Mouse (Mus musculus): ENCODE measurements around the gene Tubb2b.
A peak's percentile ranks its signal among the peaks of the same experiment; 100 is the strongest.

Tubb2b gene

DNA sequence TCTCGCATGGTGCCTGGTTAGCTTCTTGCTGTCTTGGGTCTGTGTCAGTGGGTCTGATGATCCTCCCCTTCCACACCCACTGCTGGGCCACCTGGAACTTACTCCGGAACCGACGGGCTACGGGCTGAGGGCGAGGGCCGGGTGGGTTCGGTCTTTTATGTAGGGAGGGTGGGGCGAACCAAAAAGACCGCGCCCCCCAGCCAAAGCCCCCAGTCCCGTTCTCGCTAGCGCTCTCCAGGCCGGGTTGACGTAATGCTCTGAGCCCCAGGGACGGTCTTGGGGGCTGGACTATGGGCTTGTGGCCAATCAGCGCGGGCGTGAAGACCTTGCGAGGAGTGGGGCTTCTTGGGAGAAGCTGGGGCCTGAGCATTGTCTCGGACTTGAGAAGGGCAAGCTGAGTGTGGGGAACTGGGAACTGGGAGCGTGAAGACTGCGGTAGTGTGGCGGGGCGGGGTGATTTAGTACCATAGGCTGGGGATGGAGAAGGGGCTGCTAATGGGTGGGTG lies at the start of gene Tubb2b:
Gene Tubb2b (minus strand): TSS at position 241 of the 506 bp plus-strand sequence.
- peak; percentile 69 for DNase-seq

DNA sequence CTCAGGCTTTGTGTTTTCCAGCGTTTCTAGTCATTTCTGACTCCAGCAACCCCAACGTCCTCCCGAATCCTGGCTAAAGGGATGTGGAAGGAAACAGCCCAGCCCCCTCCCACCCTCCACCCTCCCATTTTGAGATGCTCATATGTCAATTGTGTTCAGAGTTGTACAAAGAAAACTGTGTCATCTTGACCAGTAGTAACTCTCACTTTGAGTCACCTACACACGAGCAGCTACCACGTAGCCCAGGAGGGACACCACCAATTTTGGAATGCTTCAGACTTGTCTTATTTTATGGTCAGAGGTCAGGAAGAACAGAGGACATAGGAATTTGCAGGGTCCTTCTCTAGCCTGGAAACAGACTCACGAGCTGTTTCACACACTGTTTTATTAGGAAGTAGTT lies 43.8 kb upstream of the Tubb2b start:
- DNase-seq, result no peak

DNA sequence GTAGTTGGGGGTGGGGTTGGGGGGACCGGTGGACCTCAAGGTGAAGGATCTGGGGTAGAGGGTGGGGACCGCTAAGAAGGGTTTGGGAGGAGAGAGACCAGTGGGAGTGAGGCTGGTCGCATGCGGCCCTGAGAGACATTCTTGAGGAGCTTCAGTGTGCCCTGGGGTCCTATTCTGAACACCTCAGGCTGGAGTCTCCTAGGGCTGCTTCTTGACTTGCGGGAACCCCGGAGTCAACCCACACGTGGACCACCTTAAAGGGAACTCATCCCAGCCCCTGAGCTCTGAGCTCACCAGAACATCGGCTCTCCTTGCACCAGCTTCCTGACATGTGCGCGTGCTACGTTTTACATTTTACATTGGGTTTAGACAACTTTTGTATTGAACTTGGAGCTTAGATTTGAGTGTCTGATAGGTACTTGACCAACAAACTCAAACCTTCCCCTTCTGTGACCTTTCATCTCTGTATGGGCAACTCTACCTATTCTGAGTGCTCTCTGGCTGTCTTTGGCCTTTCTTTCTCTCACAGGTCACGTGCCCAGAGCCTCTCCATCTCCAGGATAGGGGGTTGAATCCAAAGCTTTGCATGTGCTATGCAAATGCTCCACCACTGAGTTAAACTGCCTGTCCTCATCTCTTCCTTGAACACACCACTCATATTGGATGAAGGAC lies 33.2 kb upstream of the Tubb2b start:
- no peak for DNase-seq

DNA sequence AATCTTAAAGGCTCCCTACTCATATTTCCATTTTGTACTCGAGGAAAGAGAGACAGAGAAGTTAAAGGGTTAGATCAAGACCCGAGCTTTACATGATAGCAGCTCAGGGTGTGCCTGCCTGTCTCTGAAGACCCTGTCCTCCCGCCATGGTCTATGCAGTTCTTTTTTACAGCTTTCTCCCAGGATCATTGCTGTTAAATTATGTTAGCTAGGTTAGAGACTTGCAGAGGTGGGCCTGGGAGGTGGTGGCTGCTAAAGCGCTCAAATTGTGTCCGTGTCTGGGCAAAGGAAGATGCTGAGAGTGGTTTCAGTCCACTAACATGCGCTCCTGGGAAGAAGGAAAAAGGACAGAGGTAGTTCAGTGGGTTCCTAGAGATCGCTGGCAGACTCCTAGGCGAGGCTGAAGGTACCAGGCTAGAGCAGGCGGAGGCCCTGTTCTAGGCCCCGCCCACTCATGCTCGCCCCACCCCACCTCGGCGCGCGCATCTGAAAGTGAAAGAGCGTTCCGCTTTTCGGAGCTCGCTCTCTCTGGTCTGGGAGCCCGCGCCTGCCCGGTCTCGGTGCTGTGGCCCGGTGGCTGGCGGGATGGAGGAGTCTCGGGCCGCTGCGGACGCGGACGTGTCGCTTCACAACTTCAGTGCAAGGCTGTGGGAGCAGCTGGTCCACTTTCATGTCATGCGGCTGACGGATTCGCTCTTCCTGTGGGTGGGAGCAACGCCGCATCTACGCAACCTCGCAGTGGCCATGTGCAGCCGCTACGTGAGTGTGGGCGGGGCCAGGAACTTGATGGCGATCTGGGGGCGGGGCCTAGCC lies 32.4 kb upstream of the Tubb2b start, which contains the start of gene Psmg4:
Gene Psmg4 (plus strand): TSS at position 474 of the 813 bp plus-strand sequence.
- peak; percentile 95 for DNase-seq

DNA sequence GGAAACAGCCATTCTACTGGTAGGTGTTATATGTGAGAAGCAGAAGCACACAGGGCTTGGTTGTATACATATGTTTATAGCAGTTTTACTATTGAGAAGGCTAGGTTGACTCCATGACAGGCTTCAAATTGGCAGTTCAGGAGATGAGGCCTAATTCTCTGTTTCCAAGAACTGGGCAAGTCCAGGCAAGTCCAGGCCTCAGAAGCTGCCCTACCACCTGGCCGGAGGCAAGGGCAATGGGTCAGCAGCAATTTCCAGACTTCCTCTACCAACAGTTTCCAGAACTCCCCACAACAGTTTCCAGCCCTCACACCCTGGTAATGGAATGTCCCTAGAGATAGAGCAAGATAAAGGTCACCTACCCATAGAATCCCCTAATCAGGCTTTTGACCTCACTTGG lies 29.7 kb upstream of the Tubb2b start:
- DNase-seq, result no peak

DNA sequence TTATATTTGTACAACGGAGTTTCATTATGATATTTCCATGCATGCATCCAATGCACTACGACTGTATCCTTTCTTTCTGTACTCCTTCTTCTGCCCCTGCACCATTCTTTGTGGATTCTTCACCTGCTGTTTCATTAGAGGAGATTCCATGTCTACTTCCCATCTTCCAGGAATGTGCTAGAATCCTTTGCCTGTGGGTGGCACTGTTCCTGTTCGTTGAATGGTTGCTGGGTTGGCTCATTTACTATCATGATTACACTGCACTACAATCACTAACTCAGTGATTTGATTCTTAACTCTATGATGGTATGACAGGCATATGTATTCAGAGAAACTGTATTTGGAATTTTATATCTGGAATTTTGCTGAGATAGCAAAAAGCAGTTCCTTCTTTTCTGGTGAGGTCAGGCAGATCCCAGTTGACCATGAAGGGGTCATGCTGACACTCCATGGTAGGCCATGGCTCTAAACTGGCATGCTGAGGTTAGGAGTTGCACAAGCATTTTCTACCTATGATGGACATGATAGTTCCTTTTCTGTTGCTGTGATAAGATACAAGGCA lies 27.4 kb upstream of the Tubb2b start:
- DNase-seq, result no peak

DNA sequence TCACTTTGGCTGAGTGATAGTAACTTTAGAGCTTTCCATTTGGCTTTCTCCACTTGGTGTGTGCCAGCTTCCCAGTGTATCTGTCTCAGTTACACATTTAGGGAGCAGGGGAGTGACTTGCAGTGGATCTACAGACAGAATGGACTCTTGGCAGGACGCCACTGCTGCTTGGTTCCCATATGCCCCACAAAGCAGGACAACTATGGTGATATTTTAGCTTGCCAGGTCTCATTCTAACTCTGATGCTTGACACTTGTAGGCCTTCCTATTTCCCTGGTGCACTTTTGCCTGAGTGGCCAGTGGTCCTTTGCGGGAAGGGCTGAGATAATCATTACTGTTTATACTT lies 26.5 kb upstream of the Tubb2b start:
- DNase-seq, result no peak

DNA sequence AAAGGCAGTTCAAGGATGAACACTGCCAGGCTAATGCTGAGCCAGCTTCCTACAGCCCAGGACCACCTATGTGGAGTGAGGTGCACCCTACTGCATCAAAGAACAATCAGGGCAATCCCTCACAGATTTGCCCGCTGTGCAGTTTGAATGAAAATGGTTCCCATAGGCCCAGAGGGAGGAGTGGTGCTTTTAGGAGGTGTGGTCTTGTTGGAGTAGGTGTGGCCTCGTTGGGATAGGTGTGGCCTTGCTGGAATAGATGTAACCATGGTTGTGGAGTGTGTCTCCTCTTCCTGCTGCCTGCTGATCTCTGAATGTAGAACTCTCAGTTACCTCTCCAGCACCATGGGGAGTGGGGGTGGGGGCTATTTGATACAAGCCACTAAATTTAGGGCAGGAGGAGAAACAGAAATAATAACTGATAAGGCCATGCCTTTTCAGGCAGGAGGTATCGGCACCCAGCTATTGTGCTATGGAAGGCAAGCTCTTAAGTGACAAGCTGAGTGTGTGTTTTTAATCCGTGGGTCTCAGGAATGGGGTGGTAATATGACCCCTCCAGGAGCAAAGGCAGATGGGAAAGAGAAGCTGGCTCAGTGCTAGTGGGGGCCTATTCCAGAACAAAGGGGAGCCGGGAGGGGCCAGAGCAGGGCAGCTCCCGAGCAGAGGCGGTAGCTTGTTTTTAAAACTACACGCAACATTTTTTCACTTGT lies 26.0 kb upstream of the Tubb2b start:
- DNase-seq, result no peak

DNA sequence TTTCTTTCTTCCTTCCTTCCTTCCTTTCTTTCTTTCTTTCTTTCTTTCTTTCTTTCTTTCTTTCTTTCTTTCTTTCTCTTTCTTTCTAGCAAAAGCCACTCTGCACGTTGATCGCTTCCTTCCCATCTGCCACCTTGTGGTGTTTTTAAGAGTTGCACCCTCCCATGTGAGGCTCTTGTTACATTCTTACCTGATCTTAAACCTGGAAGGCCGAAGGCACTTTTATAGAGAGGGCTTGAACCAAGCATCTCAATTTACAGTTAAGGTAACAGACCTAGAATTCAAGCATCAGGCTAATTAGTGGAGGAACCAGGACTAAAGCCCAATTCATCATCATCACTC lies 24.6 kb upstream of the Tubb2b start:
- peak; percentile 53 for DNase-seq

DNA sequence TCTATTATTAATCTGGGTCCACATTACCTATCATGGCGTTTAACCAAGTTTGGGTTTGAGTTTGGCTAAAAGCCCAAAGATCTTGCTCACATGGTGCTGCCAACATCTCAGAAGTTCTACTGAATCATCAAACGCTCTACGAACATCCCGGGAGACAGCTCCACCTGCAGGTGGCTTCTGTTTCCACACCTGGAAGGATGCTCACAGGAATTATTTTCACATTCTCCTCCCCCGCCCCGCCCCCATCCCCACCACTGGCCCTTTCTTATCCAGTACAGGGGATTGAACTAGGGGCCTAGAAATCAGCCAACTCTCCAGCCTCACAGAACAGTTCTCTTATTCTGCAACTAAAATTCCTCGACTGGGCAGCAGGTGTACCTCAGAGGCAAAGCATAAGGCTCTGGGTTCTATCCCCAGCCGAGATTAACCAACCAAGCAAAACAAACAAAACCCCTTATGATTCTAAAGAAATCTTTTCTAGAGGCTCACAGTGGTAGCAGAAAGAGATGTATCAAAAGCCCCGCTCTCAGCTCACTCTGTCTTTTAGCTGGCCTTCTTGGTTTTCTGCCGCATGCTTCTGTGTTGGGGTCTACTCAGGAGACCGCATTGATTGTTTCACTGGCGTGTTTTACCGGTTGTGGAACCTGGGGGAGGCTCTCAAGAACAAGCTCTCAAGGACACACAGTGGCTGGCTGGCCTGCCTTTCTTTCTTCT lies 24.1 kb upstream of the Tubb2b start:
- peak; percentile 73 for DNase-seq

DNA sequence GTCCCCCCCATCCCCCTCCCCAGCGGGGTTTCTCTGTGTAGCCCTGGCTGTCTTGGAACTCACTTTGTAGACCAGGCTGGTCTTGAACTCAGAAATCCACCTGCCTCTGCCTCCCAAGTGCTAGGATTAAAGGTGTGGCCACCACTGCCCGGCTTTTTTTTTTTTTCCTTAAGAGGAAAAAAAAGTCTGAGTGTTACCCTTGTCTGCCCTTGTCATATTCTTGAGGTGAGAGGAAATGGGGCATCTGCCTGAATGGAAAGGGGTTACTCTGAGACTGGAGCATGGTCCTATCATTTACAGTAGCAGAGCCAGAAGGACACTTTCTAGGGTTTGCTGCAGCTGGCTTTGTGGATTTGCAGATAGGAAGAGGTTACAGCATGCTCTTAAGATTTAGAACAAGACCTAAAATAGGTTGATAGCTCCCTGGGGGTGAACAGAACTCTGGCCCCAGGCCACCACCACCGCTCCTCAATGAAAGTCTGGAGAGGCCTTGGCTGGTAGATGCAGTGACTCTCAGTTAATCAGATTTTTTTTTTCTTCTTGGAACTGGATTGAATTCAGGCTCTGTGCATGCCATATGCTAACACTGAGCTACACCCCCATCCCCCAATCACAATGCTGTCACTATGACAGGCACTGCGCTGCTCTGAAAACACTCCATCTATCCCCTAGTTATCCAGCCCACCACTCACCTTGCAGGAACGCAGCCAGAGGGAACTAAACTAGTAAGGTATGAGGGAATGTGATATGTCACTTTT lies 23.2 kb upstream of the Tubb2b start:
- DNase-seq, result no peak

DNA sequence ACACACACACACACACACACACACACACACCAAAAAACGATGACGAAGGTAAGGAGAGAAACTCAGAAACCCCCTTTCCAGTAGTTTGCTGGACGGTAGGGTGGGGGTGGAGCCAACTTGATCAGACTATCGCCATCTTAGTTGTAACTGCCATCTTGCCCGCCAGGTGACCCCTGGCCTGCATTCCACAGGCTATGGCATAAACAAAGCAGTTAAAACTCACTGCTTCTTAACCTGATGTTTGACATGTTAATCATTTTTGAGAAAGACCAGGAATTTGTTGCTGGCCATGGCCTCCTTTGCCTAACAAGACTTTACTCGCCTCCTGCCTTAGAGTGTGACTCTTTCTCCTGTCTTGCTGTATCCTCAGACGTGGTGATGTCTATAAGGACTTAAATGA lies 22.4 kb upstream of the Tubb2b start:
- no peak for DNase-seq

DNA sequence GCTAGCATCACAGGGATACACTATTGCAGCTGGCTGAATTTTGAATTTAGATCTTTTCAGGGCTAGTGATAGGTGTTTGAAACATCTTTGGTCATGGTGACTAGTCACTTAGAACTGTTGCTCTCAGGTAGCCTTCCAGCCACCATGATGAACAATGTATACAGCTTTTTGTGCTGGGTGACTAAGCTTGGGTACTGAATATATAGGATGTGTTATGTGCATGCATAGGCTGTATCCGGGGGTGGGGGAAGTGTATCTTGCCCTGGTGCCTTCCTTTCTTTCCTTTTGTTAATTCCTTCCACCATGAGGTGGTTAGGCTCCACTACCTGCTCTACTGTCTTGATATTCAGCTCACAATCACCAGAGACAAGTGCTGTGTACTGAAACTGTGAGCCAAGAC lies 21.2 kb upstream of the Tubb2b start:
- DNase-seq, result no peak

DNA sequence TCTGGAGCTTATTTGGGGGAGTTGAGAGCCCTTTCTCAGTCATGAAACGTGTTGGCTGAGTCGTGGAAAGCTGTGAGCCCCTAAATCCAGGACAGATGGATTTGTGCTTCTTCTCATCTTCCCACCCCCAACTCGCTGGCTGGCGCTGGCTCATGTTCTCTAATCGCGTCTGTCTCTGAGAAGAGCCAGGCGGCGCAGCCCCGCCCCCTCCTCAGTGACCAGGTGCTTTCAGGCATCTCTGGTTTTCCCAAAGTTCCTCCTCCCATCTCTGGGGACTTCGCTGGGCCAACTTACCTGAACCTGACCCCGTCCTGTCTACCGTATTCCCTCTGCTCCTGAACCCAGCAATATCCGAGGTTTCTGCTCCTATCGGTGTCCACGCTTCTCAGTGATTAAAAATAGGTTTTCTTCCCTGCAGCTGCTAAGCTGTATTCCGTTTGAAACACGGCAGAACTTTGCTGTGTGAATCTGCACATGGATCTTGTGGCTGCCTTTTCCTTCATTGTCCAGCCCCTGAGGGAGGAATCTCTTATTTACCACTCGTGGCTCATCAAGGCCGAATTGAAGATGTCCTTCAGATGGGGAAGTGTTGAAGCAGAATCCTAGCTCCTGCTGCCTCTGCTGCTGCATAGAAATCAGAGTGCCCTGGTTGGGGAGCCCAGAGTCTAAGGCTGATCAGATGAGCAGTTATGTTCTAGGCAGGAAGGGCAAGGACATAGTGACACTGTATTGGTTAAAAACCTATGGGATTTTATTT lies 20.2 kb upstream of the Tubb2b start:
- DNase-seq, result peak; percentile 48

DNA sequence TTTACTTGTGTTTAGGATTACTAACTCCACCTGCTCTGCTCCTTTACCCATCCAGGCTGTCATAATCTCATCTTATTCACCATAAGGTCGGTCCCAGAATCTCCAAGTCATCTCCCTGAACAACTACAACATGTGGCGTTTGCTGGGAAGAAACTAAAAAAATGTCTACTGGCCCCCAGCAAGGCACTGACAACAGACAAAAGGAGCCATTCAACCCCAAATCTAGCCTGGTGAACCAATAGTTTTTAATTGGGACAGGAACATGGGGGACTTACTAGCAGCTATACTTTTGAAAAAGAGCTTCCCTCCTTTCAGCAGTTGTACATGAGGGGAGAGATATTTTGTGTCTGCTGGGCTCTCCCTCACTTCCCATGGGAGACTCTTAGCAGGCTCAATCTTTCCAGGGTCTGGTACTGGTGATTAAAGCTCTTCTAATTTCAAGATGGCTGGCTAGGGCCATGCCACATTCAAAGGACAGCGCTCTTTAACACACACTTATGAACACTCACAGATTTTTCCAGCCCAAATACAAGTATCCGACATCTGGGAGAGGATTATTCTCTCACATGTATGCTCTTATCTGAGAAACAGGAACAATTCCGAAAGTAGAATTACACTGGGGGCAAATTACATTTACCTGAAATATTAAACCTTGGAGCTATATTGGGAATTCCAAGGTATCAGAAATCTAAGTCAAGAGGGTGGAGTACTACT lies 19.4 kb upstream of the Tubb2b start:
- no peak for DNase-seq

DNA sequence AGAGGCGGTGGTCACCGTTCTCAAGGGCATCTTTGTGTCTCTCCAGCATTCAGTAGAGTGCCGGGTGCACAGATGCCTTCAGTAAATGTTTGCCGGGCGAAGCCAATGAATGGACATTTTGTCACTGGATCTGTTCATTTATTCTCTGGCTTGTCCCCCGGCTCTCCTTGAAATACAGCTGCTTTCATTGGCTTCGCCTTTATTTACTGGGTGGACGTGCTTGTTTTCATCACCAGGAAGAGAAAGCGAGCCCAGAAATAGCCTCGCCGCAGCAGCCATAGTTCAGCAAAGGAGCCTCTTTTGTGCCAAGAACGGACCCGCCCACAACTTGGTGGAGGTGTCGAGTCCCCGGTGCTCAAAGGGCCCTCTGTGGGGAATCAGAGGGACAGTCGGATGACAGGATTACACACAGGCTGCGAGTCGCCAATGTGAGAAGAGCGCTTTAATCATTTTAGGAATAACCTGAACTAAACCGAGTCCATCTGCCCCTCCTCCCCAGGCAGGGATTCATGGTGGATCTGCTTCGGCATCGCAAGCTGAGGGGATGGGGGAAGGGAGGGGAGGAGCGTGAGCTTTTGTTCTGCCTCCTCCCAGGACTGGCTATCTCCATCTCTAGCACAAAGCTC lies 18.6 kb upstream of the Tubb2b start:
- DNase-seq, result peak; percentile 32

DNA sequence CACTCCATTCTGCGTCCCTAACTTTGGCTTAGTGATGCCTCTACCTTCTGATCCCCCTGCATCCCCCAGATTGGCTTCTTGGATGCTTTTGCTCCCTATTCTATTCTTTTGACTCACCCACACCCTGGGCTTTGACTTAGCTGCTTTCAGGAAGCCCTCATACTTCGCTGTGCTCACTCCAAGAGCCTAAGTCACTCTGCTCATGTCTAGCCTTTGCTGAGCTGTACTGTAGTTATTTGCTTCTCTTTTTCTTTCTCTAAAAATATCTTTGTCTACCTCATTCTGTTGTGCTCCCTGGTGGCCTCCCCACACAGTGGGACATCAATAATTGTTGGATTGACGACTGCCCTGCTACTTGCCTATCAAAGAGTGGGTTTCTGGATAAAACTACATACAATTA lies 17.9 kb upstream of the Tubb2b start:
- no peak for DNase-seq

DNA sequence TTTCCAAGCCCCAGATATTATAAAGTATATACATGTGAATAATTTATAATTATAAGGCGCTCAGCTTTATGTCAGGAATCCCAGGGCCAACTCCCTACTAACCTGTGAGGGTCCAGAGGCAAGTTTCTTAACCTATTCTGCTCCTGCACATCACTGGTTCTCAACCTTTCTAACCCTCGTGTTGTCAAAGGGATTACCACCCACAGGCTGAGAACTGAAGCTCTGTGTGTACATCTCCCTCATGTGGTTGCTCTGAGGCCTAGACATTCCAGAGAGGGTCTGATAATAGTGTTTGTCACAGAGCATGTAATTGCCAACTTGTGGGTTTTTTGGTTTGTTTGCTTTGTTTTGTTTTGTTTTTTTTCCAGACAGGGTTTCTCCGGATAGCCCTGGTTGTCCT lies 16.6 kb upstream of the Tubb2b start:
- no peak for DNase-seq

DNA sequence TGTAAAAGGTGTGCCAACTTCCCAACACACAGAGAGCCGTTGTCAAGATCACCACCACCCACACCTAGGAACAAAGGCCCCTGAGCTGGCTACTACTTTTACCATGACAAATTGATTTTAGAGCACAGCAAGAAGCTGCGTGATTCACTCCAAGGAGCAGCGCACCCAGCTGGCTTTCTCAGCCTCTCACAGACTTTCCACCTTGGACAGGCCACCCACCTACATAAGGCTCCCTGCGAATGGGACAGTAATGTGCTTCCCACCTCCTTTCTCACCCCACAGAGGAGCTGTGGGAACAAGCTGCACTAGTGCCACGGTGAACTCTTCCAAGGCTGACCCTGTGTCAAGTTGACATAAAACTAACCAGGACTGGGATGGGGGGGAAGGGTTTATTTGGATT lies 13.1 kb upstream of the Tubb2b start:
- DNase-seq, result no peak

DNA sequence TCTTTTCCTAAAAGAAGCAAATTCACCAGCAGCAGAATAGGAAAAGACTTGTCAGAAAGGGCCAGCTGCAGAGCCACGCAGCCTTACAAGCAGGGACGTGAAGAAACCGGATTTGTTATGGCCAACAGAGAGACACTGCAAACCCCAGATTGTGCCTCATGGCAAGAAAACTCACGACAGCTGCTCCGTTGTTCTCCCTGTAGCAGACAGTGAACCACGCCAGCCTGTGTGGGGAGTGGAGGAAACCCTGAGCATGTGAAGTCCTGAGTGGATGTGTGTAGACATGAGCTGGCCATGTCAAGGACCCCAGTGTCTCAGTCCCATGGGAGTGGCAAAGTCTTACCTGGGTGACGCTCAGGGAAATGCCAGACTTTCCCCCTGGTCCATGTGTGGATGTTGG lies 6.3 kb upstream of the Tubb2b start:
- DNase-seq, result no peak
